Mouse (Mus musculus): ENCODE results near the gene Ift88. TPM values are rescaled to one million over a fixed set of nuclear protein-coding genes. Genes with fewer than 3 reads are reported as not detected.

Gene Ift88
- polyA plus RNA-seq (2017; shearing (Covaris generic)) = 1 to 10 TPM; 2.0 to 4.1 (median 3.8) TPM

DNA sequence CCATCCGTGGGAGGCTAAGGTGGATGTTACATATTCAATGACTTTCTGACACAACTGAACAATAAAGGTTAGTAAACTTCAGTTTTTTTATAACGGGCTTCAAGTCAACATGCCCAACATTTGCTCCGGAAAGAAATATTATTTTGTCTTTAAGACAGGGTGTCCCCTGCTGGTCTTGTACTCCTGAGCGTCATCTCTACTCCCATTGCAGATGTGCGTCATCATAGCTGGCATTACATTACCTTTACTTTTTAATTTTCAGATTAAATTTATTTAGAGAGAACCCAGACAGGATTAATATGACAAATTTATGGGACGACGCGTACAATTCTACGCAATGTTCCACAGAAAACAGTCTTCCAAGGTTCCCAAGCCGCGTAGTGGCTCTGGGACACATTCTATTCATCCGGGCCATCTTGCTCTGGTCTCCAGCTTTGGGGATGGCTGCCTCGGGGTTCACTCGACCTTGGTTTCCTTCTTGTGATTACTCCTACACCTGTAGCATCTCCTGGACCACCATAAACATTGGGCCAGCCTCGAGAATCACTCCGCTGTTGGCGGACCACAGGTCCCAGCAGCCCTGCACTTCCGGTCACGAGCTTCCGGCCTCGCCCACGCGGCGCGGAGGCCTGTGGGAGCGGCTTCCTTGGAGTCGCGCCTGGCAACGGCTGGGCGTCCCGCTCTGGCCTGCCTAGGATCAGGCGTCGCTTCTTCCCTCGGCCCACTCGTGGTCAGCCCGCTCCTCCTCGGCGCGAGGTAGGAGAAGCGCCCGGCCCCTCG is at the start of gene Ift88:
Gene Ift88, plus strand, starts transcription at position 631 of the 780 bp plus-strand sequence.
- peak; percentile 90 for ATAC-seq

DNA sequence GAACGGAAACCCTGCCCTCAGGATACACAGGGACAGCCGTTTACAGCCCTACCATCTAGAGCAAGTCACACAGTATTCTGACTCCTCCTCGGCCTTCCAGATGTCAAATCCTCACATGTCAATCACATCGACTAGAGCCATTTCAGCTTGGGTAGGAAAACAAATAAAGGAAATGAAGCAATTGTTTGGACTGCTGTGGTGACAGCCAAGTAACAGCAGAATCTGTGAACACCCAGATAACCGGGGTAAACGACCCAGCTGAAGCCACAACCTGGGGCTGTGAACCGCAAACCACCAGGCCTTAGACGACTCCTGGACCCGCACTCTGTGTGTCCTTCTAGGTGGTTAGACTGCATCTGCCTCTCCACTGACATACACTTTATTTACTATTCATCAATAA is 48.7 kb upstream of the Ift88 start:
- no peak for ATAC-seq

DNA sequence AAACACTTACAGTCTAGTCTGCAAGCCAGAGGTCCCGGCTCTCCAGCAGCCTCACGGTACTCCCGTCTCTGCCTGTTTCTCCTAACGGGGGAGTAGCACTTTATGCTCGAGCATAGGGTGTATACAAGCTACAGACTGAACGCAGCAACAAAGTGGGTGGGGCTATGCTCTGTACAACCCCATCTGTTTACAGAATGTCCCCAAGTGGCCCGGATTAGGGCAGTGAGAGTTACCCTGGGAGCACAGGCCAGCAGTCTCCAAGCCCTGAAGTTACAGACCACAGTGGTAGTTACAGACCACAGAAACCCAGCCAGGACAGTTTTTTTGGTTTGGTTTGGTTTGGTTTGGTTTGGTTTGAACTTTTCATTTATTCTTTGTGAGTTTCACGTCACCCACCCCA is 47.8 kb upstream of the Ift88 start:
- no peak for ATAC-seq

DNA sequence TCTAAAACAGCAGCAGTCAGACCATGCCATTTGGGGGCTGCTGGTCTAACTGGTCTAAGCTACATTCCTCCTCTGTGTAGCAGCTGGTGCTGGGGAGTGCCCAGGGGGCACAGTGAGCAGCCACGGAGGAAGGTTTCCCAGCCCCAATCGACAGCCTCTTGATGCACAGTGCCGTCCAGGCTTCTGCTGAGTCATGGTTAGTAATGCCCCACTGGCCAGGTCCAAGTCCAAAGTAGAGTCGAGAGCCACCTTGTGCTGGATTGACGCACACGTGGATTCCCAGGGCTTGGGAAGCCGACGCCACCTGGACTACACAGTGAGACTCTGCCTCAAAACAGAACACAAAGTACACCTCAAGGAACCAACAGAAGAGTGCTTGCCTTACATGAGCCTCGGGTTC is 46.9 kb upstream of the Ift88 start:
- ATAC-seq = no peak

DNA sequence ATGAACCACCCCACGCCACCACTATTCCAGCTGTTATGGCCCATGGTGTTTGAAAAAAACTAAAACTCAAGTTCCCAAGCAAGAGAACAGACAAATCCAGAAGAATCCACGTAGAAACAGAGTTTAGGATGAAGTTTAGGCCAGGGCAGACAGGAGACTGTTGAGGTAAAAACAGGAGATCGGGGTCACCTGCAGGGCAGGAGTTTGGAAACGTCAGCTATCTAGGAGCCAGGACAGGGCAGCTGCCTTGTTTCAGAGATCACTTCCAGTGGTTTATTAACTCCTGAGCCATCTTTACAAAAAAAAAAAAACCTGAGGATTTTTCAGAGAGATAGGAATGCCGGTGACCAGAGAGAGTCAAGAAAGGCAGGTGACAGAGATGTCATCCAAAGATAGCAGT is 46.3 kb upstream of the Ift88 start:
- no peak for ATAC-seq

DNA sequence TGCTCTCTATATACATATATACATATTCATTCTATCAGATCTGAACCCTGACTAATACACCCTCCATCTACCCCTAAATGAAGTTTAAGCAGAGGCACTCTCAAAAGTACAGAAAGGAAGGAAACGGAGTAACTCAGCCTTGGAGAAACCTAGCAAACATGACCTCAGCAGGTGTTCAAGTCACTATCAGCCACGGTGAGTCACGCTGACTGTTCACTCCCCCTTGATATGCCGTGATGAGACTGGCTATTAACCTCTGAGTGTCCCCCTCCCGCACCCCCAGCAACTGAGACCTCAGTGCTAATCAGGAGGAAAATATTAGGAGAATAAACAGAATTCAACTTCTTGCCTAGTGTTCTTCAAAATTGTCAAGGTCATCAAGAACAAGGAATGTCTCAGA is 38.2 kb upstream of the Ift88 start:
- ATAC-seq = no peak

DNA sequence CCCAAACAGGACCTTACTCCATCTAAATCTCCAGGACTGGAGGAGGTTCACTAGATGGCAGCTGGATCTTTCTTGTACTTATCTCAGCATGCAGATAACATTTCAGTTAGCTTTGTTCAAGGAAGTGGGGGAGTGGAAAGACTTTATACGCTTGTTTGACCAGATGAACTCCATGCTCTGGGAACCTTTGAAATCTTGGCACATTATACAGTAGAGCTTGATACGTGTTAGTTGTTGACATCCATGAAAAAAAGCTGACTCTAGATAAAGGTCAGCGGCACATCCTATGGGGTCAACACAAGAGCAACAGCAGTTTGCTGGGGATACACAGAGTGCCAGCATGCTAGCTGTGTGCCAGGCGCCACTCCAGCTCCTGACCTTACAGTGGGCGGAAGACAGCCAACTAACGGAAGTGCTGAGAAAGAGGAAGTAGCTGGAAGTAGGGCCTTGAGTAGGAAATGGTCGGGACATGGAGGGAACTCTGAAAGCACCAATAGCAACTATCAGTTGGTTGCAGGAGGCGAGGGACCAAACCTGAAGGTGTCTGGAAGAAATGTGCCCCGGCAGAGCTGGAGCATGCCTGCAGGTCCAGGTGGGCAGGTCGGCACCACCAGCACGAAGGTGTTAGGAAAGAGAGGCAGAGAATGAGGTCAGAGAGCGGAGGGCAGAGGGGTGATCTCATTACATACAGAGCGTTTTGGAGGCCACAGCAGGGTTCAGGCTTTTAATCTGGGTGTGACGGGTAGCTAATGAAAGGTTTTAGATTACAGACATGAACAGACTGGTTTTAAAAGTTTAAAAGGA is 36.9 kb upstream of the Ift88 start:
- ATAC-seq = no peak

DNA sequence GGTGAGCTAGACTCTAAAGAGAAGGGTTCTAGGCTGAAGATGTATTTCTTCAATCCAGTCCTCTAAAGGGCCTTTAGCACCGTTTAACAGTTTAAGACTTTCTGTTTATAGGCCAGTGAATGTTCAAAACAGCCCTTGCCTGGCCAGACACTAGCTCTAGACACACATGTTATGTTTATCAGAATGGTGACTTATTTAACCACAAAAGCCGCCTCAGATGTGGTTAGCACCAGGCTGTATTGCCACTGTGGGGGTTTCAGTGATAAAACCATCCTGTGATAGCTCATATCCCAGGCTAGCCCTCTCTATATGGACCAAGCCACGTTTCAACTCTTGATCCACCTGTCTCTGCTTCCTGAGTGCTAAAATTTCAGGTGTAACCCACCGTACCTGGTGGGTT is 32.2 kb upstream of the Ift88 start:
- no peak for ATAC-seq

DNA sequence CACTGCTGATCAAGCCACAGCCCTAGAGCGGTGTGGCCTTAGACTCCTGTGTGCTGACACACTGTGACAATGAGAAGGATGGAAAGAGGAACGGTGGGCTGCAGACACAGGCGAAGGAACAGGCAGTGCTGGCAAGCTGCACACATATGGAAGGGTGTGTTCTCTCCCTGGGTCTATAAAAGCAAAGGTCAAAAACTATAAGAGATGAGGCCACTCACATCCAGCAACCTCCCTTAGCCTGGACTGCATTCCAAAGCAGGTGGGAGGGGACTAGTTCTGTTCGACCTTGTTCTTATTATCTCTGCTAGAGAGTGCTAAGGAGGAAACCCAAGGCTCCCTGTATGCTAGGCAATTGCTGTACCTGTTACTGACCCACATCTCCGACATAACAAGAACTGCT is 31.6 kb upstream of the Ift88 start:
- ATAC-seq = no peak

DNA sequence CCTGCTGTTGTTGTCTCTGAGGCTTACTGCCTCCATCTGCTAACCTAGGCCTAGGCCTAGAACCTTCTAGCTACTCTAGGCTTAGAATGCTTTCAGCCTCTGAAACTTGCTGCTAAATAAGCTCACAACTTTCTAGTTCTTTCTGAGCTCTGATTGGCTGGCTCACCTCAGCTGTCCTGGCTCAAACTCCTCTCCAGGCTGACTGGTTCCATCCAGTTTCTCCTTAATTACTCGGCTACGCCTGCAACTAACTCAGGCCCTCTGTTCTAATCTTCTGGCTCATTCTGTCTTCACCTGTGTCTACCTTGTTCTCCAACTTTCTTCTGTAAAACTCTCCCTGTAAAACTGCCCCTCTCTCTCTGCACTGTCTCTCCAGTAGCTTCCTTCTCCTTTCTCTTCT is 28.4 kb upstream of the Ift88 start:
- no peak for ATAC-seq

DNA sequence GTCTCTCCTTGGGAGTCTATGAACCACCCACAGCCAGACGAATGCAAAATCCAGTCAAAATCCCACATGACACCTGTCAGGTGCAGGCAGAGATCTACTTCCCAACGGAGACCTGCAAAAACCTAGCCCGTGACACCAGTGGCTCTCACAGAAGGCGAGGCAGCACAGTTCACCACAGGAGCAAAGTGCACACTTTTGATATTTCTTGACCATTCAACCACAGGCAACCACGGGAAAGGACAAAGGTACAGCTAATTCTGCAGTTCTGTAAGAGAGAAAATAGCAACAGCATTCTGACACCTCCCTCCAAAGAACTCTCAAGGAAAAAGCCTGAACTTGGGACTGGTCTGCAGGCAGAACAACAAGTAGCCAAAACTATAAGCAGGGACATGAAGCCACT is 26.6 kb upstream of the Ift88 start:
- ATAC-seq = no peak

DNA sequence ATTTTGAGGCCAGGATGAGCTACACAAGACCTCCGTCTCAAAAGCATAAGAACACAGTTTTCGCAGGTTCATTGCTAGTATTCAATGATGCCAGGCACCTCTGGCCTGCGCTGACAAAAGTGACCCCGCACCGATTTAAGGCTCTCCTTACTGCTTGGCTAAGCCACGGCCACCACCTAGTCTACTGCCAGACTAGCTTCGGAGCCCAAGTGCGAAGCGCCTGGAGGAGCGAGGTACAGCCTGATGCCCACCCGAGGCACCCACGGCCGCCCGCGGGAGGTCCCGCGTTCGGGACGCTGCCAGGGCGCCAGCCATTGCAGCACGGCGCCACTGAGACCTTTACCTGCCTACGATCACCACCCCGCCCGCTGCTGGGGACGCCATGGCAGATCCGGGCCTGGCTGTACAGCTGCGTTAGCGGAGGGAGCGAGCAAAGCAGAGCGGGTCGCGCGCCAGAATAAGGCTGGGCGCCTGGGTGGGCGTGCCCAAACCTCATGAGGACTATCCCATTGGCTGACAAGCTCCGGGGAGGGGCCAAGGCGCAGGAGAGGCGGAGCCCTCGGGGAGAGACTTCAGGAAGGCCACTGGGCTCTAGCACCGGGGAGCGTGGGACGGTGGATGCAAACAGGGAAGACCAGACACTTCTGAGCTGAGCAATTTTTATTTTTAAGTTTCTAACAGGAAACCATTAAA is 25.7 kb upstream of the Ift88 start, which contains the start of gene Cryl1:
Gene Cryl1, minus strand, starts transcription at position 465 of the 693 bp plus-strand sequence.
- peak; percentile 100 for ATAC-seq

DNA sequence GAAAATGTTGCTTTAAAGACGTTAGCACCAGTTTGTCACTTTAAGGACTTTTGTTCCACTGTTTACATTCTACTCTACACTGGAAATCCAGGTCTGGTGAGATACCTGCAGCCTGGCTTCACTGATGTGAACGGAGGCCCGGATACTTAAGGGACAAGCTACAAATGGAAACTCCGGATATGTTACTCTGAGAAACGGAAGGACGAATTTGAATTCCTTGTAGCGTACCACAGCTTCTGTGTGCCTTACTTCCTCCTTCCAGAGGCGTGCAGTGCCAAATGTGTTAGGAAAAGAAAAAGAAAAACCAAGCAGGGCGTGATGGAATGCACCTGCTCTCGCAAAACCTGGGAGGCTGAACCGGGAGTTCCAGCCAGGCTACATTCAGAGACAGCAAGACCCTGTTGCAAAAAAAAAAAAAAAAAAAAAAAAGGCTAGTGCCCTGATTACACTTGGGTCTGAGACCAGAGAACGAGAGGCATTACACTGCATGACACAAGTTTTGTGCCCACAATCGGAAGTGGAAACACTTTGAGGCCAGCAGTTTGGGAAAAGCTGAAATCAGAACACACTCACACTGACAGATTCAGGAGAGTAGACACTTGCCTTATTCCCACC is 24.9 kb upstream of the Ift88 start:
- ATAC-seq = peak; percentile 44

DNA sequence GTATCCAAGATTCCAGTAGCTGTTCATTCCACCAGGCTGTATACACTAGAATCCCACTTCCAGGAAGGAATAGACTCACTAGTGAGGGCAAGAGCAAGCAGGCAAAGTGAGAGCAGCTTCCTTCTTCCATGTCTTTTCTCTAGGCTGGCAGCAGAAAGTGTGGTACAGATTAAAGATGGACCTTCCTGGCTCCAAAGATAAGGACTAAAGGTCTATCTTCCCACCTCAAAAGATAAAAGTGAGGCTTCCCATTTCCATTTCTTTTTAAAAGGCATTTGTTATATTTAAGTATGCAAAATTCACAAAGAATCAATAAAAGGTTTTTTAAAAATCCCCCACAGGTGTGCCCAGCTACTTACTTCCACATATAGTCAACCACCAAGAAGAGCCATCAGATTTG is 21.0 kb upstream of the Ift88 start:
- no peak for ATAC-seq

DNA sequence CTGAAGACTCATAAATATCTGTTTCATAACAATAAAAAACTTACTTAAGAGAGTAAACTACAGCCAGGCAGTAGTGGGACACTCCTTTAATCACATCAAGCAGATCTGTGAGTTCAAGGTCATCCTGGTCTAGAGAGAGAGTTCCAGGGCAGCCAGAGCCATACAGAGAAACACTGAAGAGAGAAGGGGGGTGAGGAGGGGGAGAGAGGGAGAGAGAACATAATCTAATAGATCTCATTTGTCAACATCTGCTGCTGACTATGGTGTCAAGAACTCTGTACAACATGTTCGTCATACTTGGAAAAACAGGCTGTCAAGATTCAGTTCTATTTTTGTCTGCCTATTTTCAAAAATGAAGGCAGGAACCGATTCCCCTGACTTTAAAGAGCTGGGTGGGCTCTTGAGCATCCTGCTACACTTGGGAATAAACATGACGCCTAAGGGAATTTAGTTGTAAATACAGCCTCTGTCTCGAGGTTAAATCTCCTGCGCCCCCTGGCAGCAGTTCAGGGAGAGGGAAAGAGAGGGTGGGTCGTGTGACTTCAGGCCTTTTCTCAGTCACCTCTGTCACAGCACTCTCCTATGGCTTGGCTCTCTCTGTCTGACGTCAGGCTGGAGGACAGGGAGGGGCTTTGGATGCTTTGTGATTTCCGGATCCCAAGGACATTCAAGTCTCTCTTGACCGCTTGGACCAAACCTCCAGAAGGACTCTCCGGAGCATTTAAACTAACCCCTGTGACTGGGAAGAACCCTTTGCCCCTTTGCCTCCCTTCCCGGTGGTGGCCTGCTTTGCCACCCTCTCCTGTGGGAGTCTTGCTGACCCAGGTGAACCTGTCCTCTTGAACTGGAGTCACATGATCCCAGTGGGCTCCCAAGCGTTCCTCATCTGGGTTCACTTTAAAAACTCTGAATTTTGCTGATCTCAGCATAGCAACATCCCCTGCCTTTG is 16.5 kb upstream of the Ift88 start:
- ATAC-seq = no peak

DNA sequence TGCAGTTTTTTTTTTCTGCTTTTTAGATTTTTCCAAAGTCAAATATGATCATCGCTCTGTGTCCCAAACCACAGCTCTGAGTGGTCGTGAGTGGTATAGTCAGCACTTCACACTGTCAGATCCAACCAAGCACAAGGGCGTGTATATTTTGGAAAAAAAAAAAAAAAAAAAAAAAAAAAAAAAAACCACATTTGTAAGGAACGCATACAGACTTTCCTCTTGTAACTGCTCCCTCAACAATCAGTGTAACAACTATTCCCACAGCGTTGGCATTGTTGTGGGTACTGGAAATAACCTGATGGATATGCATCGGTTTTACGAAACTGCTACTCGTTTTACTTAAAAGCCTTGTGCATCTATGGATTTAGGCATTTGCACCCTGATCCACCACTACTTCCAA is 15.8 kb upstream of the Ift88 start:
- no peak for ATAC-seq

DNA sequence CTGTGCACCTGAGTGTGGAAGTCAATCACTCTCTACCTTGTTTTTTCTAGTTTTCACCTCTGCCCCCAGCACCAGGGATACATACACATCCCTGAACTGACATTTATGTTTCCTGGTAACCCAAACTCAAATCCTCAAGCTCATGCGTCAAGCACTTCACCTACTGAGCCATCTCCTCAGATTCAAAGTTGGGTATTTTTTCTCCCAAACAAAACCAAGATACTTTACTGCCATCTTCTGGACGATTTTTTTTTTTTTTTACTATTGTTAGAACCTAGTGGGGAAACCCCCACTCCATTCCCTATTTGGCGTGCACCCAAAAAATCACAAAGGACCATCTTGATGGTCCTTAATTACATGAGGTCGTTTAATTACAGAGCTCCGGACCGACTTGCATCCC is 14.8 kb upstream of the Ift88 start:
- ATAC-seq = no peak

DNA sequence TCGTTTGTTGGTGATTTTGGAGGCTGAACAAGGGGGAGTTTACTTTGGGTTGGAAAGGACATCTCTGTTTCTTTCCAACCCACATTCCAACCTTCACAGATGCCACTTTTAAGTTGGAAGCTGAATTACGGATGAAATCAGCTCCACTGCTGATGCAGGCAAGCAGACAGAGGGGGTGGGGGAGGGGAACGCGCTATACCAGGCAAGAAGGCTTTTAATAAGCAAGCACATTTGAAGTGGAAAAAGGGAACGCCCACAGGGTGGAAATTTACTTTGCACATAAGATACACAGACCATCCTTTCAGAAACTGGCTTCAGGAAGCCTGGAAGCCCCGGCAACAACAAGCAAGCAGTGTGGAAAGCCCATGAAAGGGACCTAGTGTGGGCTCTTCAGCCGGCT is 11.7 kb upstream of the Ift88 start:
- no peak for ATAC-seq

DNA sequence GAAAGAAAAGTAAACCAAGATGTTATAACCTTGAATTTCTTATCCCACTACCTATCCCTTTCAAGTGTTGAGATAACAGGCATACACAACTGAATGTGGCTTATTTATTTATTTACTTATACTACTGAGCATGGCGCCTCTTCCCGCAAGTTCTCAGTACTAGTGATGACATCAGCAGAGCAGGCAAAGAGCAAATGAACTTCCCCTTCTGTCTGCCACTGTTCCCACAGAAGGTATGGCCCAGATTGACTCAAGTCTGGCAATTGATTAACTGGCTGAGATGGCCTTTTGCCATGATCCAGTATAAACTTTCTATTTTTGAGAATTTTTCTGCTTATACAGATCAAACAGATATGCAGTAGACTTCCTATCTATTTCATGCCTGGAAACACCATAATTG is 6.7 kb upstream of the Ift88 start:
- no peak for ATAC-seq

DNA sequence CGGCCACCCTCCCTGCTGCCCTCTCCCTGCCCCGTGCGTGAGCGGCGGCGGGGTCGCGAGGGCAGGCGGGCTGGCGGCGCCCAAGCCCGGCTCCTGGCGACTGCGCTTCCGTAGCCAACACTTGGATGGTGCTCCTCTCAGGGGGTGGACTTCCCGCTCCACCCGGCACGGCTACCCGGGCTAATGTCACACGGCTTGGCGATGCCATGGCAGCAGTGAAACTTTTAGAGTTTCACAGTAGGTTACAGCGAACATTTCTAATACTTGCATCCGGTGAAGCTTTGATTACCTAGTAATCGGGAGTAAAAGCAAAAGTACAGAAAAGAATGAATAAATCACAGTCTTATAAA is 325 bp downstream of the Ift88 start:
- ATAC-seq = peak; percentile 64

DNA sequence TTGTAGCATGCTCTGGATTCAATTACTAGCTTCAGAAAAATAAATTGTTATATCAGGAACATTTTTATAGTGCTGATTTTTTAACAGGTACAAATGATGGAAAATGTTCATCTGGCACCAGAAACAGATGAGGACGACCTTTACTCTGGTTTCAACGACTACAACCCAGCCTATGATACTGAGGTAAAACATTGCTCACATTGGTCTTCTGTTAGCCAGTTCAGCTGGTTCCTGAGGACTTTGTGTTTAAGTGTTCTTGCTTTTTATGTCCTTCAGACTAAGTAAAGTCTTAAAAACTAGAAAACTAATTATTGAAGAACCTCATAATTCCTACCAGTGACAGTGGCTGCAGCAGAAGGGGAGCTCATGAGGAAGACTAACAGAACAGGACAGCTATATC is 6.6 kb downstream of the Ift88 start:
- ATAC-seq = no peak

DNA sequence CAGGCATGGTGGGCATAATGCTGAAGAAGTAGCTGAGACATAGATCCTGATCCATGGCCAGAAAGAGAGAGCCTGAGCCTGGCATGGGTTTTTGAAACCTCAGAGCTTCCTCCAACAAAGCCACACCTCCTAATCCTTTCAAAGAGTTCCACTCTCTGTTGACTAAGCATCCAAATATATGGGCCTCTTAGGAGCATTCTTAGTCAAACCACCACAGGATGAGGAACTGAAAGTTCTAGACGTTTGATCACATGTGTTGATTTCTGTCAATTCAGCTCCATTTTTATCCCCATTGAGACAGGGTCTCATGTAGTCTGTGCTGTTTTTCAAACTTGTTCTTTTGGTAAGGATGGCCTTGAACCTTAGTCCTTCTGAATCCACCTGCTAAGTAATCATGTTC is 28.7 kb downstream of the Ift88 start:
- no peak for ATAC-seq
